Mouse (Mus musculus) right cerebral cortex, postnatal 10 days (tissue): Measurements from ENCODE around the gene Cd81.
A peak's percentile ranks its signal among the peaks of the same experiment; 100 is the strongest.

Experiments
- DNase-seq, 2 experiments: peaks; one replicate each; pipeline ENCODE4 v3.0.0; 2021; ENCODE audit warnings: low spot score in 2 of 2

The Cd81 gene

GRCm38 (mm10) chr7:143020764-143021163, 31.8 kb upstream of the Cd81 start:
- no peak for DNase-seq

GRCm38 (mm10) chr7:143021356-143022164, 31.0 kb upstream of the Cd81 start:
- no peak for DNase-seq

- no peak for DNase-seq
These were observed 29.0 kb upstream of the Cd81 start for GRCm38 (mm10) chr7:143023499-143023898.

DNA sequence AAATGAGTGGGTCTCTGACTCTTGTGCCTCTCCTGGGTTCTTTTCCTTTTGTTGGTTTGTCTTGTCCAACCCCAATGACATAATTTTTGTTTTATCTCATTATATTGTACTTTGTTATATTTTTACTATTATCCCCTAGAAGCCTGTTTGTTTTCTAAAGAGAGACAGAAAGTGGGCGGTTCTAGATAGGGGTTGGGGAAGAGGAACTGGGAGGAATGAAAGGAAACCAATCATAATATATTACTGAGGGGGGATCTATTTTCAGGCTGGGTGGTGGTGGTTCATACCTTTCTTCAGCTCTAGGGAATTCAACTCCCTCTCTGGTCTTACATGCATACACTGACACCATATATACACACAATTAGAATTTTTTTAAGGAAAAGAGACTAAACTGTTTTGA, 28.2 kb upstream of the Cd81 start:
- DNase-seq, result no peak

DNA sequence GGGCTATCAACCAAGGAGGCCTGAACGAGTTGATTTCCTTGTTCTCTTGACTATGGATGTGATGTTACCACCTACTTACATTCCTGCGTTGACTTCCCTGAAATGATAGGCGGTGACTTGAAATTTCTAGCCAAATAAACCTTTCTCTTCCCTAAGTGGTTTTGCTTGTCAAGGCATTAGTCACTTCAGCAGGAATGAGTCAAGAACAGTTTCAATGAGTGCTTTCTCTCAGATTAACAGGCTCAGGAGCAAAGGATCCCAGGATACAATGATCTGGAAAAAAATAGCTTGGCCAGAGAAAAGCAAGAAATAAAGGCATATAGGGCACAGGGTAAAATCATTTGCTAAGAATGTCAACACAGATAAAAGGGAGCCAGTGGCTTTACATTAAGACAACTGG, 27.0 kb upstream of the Cd81 start:
- DNase-seq, result no peak

DNA sequence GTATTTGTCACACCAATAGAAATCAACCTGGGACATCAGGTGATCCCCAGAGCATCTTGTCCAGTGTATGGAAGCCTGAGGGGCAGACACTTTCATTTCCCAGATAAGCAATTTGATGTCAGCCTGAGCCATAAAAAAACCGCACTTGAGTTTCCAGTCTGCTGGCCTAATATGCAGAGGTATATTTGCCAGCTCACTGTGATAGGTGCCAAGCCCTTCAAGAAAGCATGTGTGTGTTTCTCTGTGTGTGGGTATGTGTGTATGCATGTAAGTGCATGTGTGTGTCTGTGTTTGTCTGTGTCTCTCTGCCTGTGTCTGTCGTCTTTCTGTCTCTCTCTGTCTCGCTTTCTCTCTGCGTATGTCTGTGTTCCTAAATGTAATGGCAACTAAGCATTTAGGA, 25.3 kb upstream of the Cd81 start:
- DNase-seq, result no peak

- DNase-seq, result no peak
These were observed 20.7 kb upstream of the Cd81 start for GRCm38 (mm10) chr7:143031816-143032215.

GRCm38 (mm10) chr7:143033581-143033980, 19.0 kb upstream of the Cd81 start:
- DNase-seq, result peak in 1 of 2 experiments; percentile 53

GRCm38 (mm10) chr7:143034112-143034511, 18.4 kb upstream of the Cd81 start:
- DNase-seq, result no peak

- no peak for DNase-seq
These were observed 17.8 kb upstream of the Cd81 start for GRCm38 (mm10) chr7:143034519-143035450.

DNA sequence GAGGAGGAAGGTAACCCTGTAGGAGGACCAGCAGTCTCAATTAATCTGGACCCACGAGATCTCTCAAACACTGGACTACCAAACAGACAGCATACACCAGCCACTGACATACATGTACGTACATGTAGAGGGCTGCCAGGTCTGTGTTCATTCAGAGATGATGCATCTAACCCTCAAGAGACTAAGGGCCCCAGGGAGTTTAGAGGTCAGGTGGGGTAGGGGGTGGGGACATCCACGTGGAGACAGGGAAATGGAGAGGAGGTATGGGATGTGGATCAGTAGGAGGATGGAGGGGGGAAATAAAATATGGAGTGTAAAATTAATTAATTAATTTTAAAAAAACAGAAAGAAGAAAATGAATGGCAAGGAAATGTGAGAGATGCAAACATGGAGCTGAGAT, 15.8 kb upstream of the Cd81 start:
- DNase-seq, result no peak

GRCm38 (mm10) chr7:143037306-143037705, 15.2 kb upstream of the Cd81 start:
- no peak for DNase-seq

GRCm38 (mm10) chr7:143038174-143038931, 14.2 kb upstream of the Cd81 start:
- DNase-seq, result no peak

DNA sequence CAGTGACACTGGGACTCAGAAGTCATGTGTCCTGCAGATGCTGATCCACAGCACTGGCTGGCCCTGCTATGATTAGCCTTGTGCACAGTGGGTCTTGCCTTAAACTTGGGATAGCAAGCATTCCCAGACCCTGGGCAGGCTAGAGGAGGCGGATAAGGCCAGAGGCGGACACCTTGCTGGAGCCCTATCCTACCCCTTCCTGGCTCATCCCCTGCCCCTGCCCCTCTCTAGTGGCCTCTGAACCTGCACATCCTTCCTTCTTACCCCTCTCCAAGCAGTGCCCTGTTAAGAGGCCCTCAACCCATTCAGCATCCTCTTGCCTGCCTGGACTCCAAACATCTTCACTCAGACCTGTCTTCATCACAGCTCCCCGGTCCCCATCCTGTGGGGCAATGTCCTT, 12.0 kb upstream of the Cd81 start:
- DNase-seq, result no peak

GRCm38 (mm10) chr7:143041138-143041822, 11.3 kb upstream of the Cd81 start:
- DNase-seq, result no peak

DNA sequence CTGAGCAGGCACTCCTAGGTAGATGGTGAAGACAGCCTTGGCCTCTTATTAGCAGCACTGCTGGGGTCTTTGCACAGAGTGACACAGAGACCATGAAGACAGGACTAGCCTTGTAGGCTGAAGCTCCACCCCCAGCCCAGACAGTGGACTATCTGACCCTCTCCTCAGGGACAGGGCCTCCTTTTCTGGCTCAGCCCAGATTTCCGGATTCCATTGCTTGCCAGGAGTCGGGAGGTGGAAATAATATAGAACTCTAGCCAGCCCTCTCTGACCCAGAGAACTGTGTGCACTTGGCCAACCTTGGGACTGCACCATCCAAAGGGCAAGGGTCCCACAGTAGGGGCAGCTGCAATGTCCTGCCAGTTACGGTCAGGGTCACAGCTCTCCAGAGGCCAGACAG, 10.4 kb upstream of the Cd81 start:
- DNase-seq, result no peak

DNA sequence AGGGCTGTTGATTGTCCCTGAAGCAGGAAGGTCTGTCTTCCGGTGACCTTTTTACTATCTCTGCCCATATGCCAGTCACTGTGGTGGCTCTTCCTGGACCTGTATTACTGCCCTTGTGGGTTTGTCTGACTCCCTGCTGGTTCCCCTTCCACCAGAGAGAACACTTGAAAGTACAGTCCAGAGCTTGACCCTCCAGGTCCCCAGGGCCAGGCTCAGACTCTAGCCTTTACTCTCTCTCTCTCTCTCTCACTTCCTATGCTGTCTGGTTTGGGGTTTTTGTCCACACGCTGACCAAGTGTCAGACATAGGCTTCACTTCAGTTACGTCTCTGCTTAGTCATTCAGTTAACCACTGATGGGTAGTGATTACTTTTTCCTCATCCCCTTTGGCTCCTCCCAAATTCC, 9.6 kb upstream of the Cd81 start:
- no peak for DNase-seq

DNA sequence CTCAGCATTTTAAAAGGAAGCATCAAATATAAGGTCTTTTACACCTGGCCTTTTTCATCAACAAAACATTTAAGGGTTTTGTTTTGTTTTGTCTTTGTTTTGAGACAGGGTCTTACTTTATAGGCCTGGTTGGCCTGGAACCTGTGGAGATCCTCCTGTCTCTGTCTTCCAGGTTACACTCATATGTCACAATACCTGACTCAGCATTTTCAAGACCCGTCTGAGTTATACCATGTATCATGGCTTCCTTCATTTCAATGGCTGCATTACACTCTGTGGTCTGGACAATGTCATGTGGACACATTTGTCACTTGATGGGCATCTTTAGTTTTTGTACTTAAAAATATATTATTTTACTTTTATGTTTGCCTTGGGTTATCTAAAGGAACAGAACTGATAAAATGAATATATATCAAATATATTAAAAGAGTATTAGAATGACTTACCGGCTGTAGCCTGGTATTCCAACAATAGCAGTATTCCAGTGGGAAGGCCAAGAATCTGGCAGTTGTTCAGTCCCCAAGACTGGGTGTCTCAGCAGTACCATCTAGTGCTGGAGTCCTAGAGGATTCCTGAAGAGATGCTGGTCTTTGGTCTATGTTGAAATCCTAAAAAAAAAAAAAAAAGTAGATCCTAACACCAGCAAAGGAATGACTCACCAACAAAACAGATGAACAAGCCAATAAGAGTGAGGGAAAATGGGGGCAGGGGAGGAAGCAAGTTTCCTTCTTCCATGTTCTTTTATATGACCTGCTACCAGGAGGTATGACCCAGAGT, 8.3 kb upstream of the Cd81 start:
- no peak for DNase-seq

DNA sequence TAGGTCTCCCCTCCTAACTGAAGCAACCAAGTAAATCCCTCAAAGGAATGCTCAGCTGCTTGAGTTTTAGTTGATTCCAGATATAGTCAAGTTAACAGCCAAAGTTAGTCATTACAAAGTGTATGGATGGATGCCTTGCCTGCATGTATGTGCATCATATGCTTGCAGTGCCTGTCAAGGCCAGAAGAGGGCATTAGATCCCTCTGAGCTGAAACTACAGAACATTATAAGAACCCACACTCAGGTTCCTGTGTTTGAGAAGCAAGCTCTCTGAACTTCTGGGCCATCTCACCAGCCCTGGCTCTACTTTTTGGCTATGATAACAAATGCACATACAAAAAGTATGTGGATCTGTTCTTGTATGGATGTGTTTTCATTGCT, 7.7 kb upstream of the Cd81 start:
- no peak for DNase-seq

DNA sequence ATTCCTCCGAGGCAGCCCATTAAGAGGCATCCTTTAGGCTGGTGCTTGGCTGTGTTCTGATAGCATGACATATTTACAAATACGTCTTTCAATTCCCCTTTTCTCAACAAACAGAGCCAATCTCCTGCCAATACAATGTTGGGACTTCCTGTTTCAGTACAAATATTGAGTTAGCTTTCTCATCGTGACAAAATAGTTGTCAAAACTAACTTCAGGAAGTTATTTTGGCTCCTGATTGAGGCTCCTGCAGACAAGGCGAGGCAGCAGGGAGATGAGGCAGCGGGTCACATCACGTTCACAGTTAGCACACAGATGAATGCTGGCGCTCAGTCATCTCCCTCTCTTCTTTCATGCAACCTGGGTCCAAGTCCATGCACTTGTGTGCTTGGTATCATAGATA, 6.2 kb upstream of the Cd81 start:
- DNase-seq, result no peak

GRCm38 (mm10) chr7:143049331-143049730, 3.2 kb upstream of the Cd81 start:
- peak in 1 of 2 experiments; percentile 25 for DNase-seq
